Mouse (Mus musculus): ENCODE data around the gene Rnf123.

The Rnf123 gene

GRCm38 (mm10) chr9:108062142-108062541, 21.0 kb downstream of the Rnf123 start:
- DNase-seq (ENCODE audit: low spot score in 2 of 2): no peak

- DNase-seq (ENCODE audit: low spot score in 2 of 2): no peak
Observed at GRCm38 (mm10) chr9:108058291-108058690, 24.9 kb downstream of the Rnf123 start.

DNA sequence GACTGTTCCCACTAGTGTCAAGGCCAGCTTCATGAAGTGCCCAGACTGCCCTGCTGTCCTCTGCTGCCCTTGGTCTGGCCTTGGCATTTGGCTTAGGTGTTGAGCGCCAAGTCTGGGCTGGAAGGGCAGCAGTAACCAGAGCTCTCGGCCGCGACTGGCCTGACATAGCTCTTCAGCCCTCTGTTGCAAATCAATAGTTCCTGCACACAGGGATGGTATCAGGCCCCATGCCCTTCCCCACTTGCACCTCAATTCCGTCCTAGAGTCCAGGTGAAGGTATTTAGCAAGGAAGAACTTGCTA, 25.9 kb downstream of the Rnf123 start:
- no peak for DNase-seq (ENCODE audit: low spot score in 2 of 2)

- no peak for DNase-seq (ENCODE audit: low spot score in 2 of 2)
Observed at GRCm38 (mm10) chr9:108056361-108057261, 26.5 kb downstream of the Rnf123 start.

DNA sequence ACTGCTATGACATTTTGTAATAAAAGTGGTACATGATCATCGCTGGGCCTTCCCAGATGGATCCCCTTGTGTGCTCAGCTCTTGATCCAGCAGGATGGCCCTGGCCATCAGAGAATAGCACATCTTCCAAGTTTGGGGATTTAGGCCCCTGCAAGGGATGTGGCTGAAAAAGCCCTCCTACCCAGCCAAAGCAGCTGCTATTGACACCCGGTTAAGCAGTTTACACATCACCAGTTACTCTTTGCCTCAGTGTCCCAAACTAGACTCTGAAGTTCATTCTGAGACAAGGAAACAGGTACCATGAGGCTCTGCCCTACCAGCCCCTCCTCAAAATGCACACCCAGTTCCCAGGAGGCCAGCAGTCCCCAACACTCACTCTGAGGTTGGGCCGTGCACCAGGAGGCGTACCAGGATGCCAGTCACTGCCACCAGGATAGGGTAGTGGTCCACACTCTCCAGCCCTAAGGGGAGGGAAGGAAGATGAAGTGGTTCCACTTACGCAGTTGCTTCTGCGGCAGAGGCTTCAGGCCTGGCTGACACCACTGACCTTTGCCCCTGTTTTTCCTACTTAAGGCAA, 27.4 kb downstream of the Rnf123 start:
- DNase-seq (ENCODE audit: low spot score in 2 of 2): no peak

DNA sequence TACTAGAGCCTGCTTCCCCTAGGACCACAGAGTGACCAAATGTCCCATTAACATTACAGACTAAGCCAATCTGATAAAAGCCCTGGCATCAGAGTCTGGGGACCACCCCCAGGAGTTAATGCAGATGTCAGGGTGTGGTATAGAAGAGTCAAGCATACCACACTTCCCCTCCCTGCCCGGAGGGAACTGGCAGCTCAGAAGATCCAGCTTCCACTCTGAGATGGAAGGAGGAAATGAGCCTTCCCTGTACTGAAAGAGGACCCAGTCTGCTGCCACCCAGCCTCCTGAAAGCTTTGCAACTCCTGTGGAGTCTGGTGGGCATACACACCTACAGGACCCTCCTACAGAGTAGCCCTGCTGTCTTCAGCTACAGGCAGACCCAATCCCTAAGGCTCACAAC, 28.1 kb downstream of the Rnf123 start:
- no peak for DNase-seq (ENCODE audit: low spot score in 2 of 2)

DNA sequence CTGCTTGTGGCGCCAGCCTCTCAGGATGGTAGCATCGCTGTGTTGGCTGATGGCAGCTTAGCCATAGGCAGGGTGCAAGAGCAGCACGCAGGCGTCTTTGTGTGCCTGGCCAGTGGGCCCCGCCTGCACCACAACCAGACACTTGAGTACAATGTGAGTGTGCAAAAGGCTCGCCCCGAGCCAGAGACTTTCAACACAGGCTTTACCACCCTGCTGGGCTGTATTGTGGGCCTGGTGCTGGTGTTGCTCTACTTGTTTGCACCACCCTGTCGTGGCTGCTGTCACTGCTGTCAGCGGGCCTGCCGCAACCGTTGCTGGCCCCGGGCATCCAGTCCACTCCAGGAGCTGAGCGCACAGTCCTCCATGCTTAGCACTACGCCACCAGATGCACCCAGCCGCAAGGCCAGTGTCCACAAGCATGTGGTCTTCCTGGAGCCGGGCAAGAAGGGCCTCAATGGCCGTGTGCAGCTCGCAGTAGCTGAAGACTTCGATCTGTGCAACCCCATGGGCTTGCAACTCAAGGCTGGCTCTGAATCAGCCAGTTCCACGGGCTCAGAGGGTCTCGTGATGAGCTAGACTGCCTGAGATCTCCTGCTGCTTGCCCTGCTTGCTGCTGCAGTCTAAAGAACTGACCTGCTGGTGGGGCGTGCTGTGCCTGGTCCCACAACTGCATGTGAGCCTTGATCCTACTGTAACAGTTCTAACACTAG, 28.7 kb downstream of the Rnf123 start:
- no peak for DNase-seq (ENCODE audit: low spot score in 2 of 2)

DNA sequence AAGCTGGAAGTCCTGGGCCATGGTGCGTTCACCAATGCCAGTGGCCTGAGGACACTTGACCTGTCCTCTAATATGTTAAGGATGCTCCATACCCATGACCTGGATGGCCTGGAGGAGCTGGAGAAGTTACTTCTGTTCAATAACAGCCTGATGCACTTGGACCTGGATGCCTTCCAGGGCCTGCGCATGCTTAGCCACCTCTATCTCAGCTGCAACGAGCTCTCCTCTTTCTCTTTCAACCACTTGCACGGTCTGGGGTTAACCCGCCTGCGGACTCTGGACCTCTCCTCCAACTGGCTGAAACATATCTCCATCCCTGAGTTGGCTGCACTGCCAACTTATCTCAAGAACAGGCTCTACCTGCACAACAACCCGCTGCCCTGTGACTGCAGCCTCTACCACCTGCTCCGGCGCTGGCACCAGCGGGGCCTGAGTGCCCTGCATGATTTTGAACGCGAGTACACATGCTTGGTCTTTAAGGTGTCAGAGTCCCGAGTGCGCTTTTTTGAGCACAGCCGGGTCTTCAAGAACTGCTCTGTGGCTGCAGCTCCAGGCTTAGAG, 29.4 kb downstream of the Rnf123 start:
- peak in 1 of 2 experiments; percentile 3 for DNase-seq (ENCODE audit: low spot score in 2 of 2)

DNA sequence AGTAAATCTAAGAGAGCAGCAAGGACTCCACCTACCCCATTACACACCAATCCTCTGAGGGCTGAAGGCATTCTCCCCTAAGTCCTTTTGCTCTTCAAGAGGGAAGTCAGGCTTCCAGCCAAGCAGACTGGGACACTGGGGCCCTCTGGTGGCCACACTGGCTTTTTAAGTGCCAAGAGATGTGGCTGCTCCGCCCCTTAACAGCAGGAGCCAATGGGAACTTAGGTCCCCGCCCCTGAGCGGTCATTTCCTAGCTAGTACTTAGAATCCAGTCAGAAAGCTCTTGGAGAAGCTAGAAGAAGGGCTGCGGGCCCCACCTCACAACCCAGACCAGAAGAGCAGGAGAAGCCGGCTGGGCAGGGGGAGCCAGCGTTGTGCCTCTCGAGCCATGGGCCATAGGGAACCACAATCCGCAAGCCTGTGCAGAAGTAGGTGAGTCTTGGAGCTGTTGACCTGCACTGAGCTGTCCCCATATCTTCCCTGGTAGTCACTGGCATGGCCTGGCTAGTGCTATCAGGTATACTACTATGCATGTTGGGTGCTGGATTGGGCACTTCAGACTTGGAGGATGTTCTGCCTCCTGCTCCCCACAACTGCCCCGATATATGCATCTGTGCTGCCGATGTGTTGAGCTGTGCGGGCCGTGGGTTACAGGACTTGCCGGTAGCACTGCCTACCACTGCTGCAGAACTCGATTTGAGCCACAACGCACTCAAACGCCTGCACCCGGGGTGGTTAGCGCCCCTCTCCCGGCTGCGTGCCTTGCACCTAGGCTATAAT, 30.1 kb downstream of the Rnf123 start, which contains the start of gene Amigo3:
Amigo3 (plus strand) TSS at position 275 of the 780 bp plus-strand sequence.
- peak; percentile 93 to 97 for DNase-seq (ENCODE audit: low spot score in 2 of 2)

DNA sequence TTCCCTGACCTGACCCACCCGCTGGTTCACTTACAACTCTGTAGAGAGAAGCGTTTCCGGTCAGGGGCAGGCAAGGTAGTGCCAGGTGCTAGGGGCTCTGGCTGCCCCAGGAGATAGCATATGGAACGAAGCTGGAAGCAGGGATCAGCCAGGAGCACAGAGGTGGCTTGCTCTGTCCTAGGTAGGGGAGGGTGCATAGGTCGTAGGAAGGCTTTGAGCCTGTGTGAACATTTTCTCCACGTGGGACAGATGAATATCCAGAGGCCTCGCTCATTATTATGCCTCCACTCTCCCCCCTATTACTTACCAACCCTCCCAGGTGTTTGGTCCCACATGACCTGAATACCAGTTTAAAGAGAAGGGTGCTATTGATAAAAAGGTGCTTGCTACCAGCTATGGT, 30.7 kb downstream of the Rnf123 start:
- DNase-seq (ENCODE audit: low spot score in 2 of 2): no peak

DNA sequence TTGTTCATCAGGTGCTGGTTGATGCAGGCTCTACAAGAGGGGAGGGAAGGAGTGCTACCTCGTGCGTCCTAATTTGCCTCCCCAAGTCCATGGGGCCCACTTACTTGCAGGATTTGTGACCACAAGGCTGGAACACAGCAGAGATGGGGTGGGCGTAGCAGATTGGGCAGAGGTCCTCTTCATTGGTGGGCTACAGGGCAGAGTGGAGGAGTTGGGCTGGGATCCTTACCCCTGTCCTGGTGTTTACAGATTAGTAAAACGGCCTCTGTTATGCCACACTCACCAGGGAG, 31.3 kb downstream of the Rnf123 start:
- no peak for DNase-seq (ENCODE audit: low spot score in 2 of 2)

- DNase-seq (ENCODE audit: low spot score in 2 of 2): peak in 1 of 2 experiments; percentile 4
Observed at GRCm38 (mm10) chr9:108051184-108051930, 31.8 kb downstream of the Rnf123 start.

GRCm38 (mm10) chr9:108049561-108050251, 33.4 kb downstream of the Rnf123 start:
- DNase-seq (ENCODE audit: low spot score in 2 of 2): no peak

DNA sequence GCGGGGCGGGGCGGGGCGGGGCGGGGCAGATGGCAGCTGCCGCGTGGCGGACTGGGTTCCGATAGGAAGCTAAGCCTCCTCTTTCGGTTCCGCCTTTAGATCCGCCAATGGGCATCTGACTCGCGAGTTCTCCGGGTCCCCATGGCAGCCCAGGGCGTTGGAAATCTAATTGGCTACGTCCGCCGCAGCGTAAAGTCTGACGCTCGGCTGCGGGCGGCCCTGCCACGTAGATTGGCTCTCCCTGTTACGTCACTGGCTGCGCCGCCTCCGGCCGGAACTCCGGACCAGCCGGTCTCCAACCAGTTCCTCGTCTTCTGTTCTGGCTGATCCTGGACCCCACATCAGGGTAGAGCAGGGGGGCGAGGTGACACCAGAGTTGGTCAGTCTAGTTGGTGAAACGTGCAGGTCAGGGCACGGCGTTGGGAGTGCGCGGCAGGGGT, 34.1 kb downstream of the Rnf123 start, which contains the start of gene Gmppb:
Gmppb (plus strand) TSS at position 227 of the 440 bp plus-strand sequence.
- DNase-seq (ENCODE audit: low spot score in 2 of 2): peak; percentile 91 to 95

- no peak for DNase-seq (ENCODE audit: low spot score in 2 of 2)
Observed at GRCm38 (mm10) chr9:108048566-108048955, 34.6 kb downstream of the Rnf123 start.

- no peak for DNase-seq (ENCODE audit: low spot score in 2 of 2)
Observed at GRCm38 (mm10) chr9:108047601-108048565, 35.3 kb downstream of the Rnf123 start.

GRCm38 (mm10) chr9:108046582-108046981, 36.6 kb downstream of the Rnf123 start:
- no peak for DNase-seq (ENCODE audit: low spot score in 2 of 2)

DNA sequence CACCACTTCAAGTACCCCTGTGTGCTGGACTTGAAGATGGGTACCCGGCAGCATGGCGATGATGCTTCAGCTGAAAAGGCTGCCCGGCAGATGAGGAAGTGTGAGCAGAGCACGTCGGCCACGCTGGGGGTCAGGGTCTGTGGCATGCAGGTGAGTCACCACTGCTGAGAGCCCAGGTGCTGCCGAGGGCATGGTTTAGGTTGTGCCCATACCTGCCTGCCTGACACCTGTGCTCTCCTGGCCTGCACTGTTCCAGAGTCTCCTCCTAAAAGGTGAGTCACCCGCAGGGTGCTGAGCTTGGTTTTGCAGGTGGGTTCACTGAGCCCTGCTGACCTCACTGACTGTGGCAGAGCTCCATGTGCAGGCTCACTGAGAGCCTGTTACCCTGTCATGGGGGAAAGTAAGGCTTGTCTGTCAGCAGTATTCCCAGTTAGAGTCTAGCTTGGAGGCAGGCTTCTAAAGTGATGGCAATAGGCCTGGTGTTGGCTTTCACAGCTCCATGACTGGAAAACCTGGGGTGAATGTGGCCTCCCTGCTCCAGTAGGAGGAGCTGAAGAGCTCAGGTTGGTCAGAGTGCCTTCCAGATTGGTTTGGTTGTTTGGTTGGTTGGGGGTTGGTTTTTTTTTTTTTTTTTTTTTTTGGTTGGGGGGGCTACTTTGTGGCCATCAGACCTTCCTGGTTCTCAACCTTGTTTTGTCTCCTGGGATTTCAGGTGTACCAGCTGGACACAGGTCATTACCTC, 38.2 kb downstream of the Rnf123 start:
- no peak for DNase-seq (ENCODE audit: low spot score in 2 of 2)
